Mouse (Mus musculus): ENCODE measurements around the gene Oser1.

GRCm38 (mm10) chr2:163418841-163419345, 5.6 kb downstream of the Oser1 start:
- TF ChIP-seq CTCF (IDR thresholded peaks at IDR 0.05; ENCODE audit: low read depth) (no peak), EP300 (optimal IDR thresholded peaks at IDR 0.05) (no peak)

Data from stomach, postnatal 0 days (tissue).